In the genomic region with DNA sequence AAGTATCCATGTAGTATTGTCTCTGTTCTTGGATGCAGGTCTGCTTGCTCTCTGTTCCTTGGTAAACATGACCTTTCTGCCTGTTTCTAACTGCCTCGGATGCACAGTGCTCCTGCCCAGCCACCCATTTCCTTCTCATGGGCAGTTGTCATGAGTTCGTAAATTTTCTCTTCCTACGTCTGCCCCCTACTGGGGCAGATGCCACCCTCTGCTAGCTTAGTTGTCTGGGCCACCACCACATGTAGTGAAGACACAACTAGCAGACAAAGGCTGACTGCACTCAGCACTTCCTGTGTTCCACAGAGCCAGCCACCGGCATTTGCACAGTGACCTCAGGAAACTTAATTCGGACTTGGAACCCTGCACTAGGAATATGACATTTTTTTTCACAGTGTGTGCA, we compare ENCODE assay signal across 12 mouse cellular contexts. TPM values are rescaled to one million over a fixed set of nuclear protein-coding genes. Genes with fewer than 3 reads are reported as not detected.
"Had no signal": no experiment of that assay in that cellular context is flagged by ENCODE, and none has a peak within 500 bp of the region (broad histone marks: within the 10 kb centered on the region; RNA-seq: fewer than 3 reads in every experiment).

No protein-coding gene starts in this region.

RNA-seq across cellular contexts. Expression of a gene that starts 8.3 kb away (rescaled TPM):
- total RNA-seq: forebrain, postnatal 0 days; gastrocnemius, adult 18-20 months; gastrocnemius, adult 2 months; gastrocnemius, postnatal 10 days; gastrocnemius, postnatal 14 days; gastrocnemius, postnatal 25 days; gastrocnemius, postnatal 36 days; gastrocnemius, postnatal 4 days; heart, adult 18-20 months; heart, adult 2 months; heart, adult 8-10 months had no signal

RNA-seq across cellular contexts. Expression of a gene that starts 19.8 kb away (rescaled TPM):
- total RNA-seq: forebrain, postnatal 0 days; gastrocnemius, adult 18-20 months; gastrocnemius, adult 8-10 months; gastrocnemius, postnatal 10 days; gastrocnemius, postnatal 14 days; gastrocnemius, postnatal 25 days; gastrocnemius, postnatal 36 days; gastrocnemius, postnatal 4 days; heart, adult 18-20 months; heart, adult 2 months; heart, adult 8-10 months had no signal

RNA-seq across cellular contexts. Expression of a gene that starts 39.0 kb away (rescaled TPM):
- total RNA-seq: forebrain, postnatal 0 days; gastrocnemius, adult 18-20 months; gastrocnemius, adult 2 months; gastrocnemius, adult 8-10 months; gastrocnemius, postnatal 10 days; gastrocnemius, postnatal 14 days; gastrocnemius, postnatal 25 days; gastrocnemius, postnatal 36 days; gastrocnemius, postnatal 4 days; heart, adult 18-20 months; heart, adult 2 months; heart, adult 8-10 months had no signal

RNA-seq across cellular contexts. Expression of a gene that starts 52.5 kb away (rescaled TPM):
- total RNA-seq: forebrain, postnatal 0 days; gastrocnemius, postnatal 10 days; heart, adult 18-20 months; heart, adult 8-10 months had no signal
